ENCODE assay signal across 26 mouse cellular contexts in genomic region chrX:51167976-51168375, GRCm38 (mm10). TPM values are rescaled to one million over a fixed set of nuclear protein-coding genes. Genes with fewer than 3 reads are reported as not detected.
"Had no signal": no experiment of that assay in that cellular context is flagged by ENCODE, and none has a peak within 500 bp of the region (broad histone marks: within the 10 kb centered on the region; RNA-seq: fewer than 3 reads in every experiment).

No protein-coding gene starts in this region.

- H3K36me3 ChIP-seq: heart, embryonic 13.5 days; heart, embryonic 15.5 days; hindbrain, embryonic 13.5 days; hindbrain, embryonic 15.5 days; kidney, embryonic 15.5 days; limb, embryonic 10.5 days; limb, embryonic 12.5 days had no signal

- H3K4me2 ChIP-seq: heart, embryonic 11.5 days; heart, embryonic 13.5 days; heart, embryonic 15.5 days; hindbrain, embryonic 13.5 days; hindbrain, embryonic 15.5 days; kidney, embryonic 15.5 days; limb, embryonic 12.5 days had no signal

- H3K27ac ChIP-seq: heart, adult 2 months; heart, embryonic 13.5 days; heart, embryonic 15.5 days; hindbrain, embryonic 13.5 days; hindbrain, embryonic 15.5 days; hindbrain, postnatal 0 days; kidney, embryonic 15.5 days; kidney, postnatal 0 days; left cerebral cortex, adult 2 months; limb, embryonic 10.5 days; limb, embryonic 12.5 days had no signal

- H3K9me3 ChIP-seq: heart, embryonic 13.5 days; heart, embryonic 15.5 days; hindbrain, embryonic 13.5 days; hindbrain, embryonic 15.5 days; kidney, embryonic 15.5 days; limb, embryonic 10.5 days; limb, embryonic 12.5 days had no signal

- H3K4me3 ChIP-seq: heart, adult 2 months; heart, embryonic 13.5 days; heart, embryonic 15.5 days; hindbrain, embryonic 13.5 days; hindbrain, embryonic 15.5 days; kidney, embryonic 15.5 days; left cerebral cortex, adult 2 months; limb, embryonic 10.5 days; limb, embryonic 12.5 days had no signal

- H3K27me3 ChIP-seq: heart, embryonic 13.5 days; heart, embryonic 15.5 days; hindbrain, embryonic 13.5 days; hindbrain, embryonic 15.5 days had no signal

- H3K4me1 ChIP-seq: heart, embryonic 15.5 days; hindbrain, embryonic 13.5 days; hindbrain, embryonic 15.5 days; kidney, embryonic 15.5 days; limb, embryonic 10.5 days; limb, embryonic 12.5 days had no signal

- ATAC-seq: hindbrain, postnatal 0 days; intestine, embryonic 16.5 days had no signal

- H3K9ac ChIP-seq: heart, embryonic 13.5 days; heart, embryonic 15.5 days; hindbrain, embryonic 13.5 days; hindbrain, embryonic 15.5 days; kidney, embryonic 15.5 days; limb, embryonic 12.5 days had no signal

- DNase-seq: gastrocnemius, postnatal 14 days; gastrocnemius, postnatal 36 days; heart, adult 11 months; heart, adult 2 months; heart, postnatal 14 days; heart, postnatal 36 days; kidney, adult 11 months; kidney, adult 2 months; kidney, adult 9 months; kidney, postnatal 14 days; kidney, postnatal 36 days; layer of hippocampus, adult 9-11 months had no signal

RNA-seq across cellular contexts. Expression of gene Mbnl3, which starts 38.4 kb away (rescaled TPM):
- total RNA-seq: layer of hippocampus, adult 18-20 months; layer of hippocampus, adult 8-10 months had no signal
